Mouse (Mus musculus) midbrain, embryonic 12.5 days (tissue): ENCODE results near the gene Gm26620. TPM values are rescaled to one million over a fixed set of nuclear protein-coding genes. Genes with fewer than 3 reads are reported as not detected.

ENCODE experiments used
- ATAC-seq: fragments of 200-750 bp; cut with Nextera tagmentation; 2 replicates; pipeline ENCODE4 v1.8.0; 2017; ENCODE audit warnings: low read depth, moderate TSS enrichment, moderate library complexity; ENCODE audit not compliant: low FRiP score
- H3K27ac ChIP-seq: fragments of 300-500 bp; sonication (generic); replicated peaks from 2 replicates; pipeline ENCODE4 v1.5.1; 2016; ENCODE audit warnings: mild to moderate bottlenecking
- H3K27me3 ChIP-seq: fragments of 300-500 bp; sonication (generic); 2 replicates; pipeline ENCODE4 v1.6.1; 2016; ENCODE audit warnings: mild to moderate bottlenecking
- H3K36me3 ChIP-seq: fragments of 300-500 bp; sonication (generic); 2 replicates; pipeline ENCODE4 v1.6.1; 2016
- H3K4me1 ChIP-seq: fragments of 300-500 bp; sonication (generic); 2 replicates; pipeline ENCODE4 v1.6.1; 2016
- H3K4me2 ChIP-seq: fragments of 300-500 bp; sonication (generic); replicated peaks from 2 replicates; pipeline ENCODE4 v1.6.1; 2016; ENCODE audit warnings: mild to moderate bottlenecking, moderate library complexity
- H3K4me3 ChIP-seq: fragments of 300-500 bp; sonication (generic); 2 replicates; pipeline ENCODE4 v1.5.1; 2016; ENCODE audit warnings: mild to moderate bottlenecking
- H3K9ac ChIP-seq: fragments of 300-500 bp; sonication (generic); replicated peaks from 2 replicates; pipeline ENCODE4 v1.6.1; 2016; ENCODE audit warnings: mild to moderate bottlenecking, moderate library complexity
- H3K9me3 ChIP-seq: fragments of 300-500 bp; sonication (generic); 2 replicates; pipeline ENCODE4 v1.6.1; 2016; ENCODE audit warnings: mild to moderate bottlenecking
- WGBS: fragments of 180-500 bp; shearing (Covaris S2); methylation state at CpG from one replicate; pipeline ENCODE4 v1.1.7; 2016; 5-methylcytosine and 5-hydroxymethylcytosine counted together
- polyA plus RNA-seq: library from polyadenylated mRNA; unstranded; fragments of >200 nt; fragmentation: Nextera tagmentation; extraction: Ambion mirVana; gene quantifications from 2 replicates; pipeline ENCODE4 v1.2.1, GENCODE M21; 2016

The Gm26620 gene
- polyA plus RNA-seq, 1 experiment from 2014 or later = not detected

DNA sequence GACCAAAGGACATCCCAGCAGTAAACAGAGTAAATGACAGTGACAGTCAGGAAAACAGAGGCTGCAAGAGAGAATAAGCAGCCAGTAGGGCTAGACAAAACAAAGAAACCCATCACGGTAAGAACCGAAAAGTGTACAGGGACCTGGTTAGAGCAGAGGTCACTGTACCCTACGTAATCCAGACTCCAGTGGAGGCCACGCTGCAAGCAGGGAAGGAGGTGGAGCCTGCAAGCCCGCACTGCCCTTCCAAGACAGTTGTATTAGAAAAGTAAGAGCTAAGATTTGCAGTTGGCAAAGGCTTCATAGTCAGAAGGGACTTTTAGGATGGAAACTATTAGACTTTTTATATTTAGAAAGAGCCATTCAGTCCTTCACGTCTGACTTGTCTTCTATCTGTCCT lies 42.1 kb downstream of the Gm26620 start:
- Histone ChIP-seq H3K9ac (no peak overlapping the region), H3K4me1 (no peaks in the 10 kb centered on the region), H3K27ac (no peak overlapping the region), H3K4me3 (no peak overlapping the region), H3K27me3 (no peaks in the 10 kb centered on the region), H3K36me3 (no peaks in the 10 kb centered on the region), H3K9me3 (no peaks in the 10 kb centered on the region), H3K4me2 (no peak overlapping the region)
- WGBS = 69% methylated on average over 6 of the region's 6 CpGs
- no peak for ATAC-seq

DNA sequence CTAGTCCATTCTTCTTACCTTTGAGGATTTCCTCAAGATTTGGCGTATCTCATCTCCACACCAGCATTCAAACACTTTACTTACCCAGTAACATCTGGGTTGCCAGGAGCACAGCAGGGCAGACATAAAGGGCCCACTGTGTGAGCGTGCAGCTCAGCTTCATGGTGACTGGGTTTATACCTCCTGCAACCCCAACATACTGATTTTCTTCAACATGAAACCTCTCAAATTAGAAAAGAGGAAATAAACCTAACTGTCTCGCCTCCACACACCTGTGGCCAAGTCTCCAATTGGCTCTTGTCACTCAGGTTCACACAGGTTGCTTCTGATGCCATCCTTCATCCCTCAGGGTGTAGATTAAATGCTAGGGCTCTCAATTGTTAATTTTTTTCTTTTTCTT lies 42.5 kb downstream of the Gm26620 start, which contains the start of gene Fcrla:
Gene Fcrla, minus strand, starts transcription at position 206 of the 400 bp plus-strand sequence.
- ATAC-seq = no peak
- Histone ChIP-seq H3K4me2 (no peak within 1 kb of the TSS), H3K36me3 (no peaks in the 10 kb centered on the region), H3K27ac (no peak within 1 kb of the TSS), H3K9ac (no peak within 1 kb of the TSS), H3K4me1 (no peaks in the 10 kb centered on the region), H3K9me3 (no peaks in the 10 kb centered on the region), H3K4me3 (no peak within 1 kb of the TSS), H3K27me3 (no peaks in the 10 kb centered on the region)
- WGBS = 82% methylated on average over 3 of the region's 3 CpGs

DNA sequence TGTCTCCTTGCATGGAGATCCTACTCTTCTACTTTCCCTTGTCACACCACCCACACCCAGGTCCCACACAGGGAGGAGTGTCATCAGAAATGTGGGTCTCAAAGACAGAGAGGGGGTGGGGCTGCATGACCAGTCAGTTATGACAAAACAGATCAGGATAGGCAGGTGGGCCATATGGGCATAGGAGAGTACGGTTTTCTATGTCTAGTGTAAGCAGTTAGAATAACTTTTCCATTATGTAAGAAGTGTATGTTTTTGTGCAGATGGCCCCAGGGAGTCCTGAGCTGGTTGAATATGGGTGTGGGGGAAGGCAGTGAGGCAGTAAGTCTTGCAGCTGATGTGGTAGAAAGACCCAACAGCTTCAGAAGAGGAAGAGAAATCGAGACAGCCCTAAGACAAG lies 43.6 kb downstream of the Gm26620 start:
- ATAC-seq = no peak
- WGBS = 68% methylated on average over 2 of the region's 2 CpGs

DNA sequence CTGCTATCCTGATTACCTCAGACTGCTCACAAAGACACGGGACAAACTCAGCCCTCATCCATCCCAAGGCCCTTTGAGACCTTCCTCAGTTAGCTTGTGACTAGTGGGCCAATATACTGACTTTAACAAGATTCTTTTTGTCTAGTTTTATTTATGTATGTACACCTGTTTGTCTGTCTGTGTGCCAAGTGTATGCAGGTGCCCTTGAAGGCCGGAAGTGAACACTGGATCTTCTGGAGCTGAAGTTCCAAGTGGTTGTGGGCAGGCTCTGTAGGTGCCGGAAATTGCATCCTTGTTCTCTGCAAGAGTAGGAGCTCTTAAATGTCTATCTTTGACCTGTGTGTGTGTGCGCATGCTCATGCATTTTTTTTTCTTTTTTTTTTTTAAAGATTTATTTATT lies 44.4 kb downstream of the Gm26620 start:
- no peaks in the 10 kb centered on the region for H3K36me3 ChIP-seq
- no peak overlapping the region for H3K27ac ChIP-seq
- no peak overlapping the region for H3K9ac ChIP-seq
- H3K4me1 ChIP-seq = no peaks in the 10 kb centered on the region
- H3K4me2 ChIP-seq = no peak overlapping the region
- no peak overlapping the region for H3K4me3 ChIP-seq
- 82% methylated on average over 4 of the region's 4 CpGs for WGBS
- ATAC-seq = no peak
- H3K9me3 ChIP-seq = no peaks in the 10 kb centered on the region
- no peaks in the 10 kb centered on the region for H3K27me3 ChIP-seq

More for the DNA sequence above, 43.6 kb downstream of the Gm26620 start:
- Histone ChIP-seq H3K9ac (no peak overlapping the region), H3K36me3 (no peaks in the 10 kb centered on the region), H3K9me3 (no peaks in the 10 kb centered on the region), H3K27me3 (no peaks in the 10 kb centered on the region), H3K4me3 (no peak overlapping the region), H3K4me2 (no peak overlapping the region), H3K4me1 (no peaks in the 10 kb centered on the region), H3K27ac (no peak overlapping the region)

DNA sequence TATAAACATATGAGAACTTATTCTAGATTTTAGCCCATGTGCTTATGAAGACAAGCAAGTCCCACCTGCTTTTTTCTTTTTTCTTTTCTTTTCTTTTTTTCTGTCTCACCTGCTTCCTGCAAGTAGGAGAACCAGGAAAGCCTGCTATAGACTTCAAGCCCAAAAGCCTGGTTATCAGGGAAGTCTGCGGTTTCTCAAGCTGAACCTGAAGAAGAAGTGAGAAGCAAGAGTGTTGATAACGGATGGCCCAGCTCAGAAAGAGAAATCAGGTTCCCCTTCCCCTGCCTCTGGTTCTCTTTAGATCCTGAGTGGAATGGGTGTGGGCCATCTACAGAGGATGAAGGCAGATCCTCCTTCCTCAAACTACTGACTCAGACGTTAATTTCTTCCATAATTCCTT lies 47.2 kb downstream of the Gm26620 start:
- H3K4me1 ChIP-seq = no peaks in the 10 kb centered on the region
- no peak overlapping the region for H3K9ac ChIP-seq
- no peak overlapping the region for H3K4me3 ChIP-seq
- no peak overlapping the region for H3K4me2 ChIP-seq
- 90% methylated on average over 3 of the region's 3 CpGs for WGBS
- H3K9me3 ChIP-seq = no peaks in the 10 kb centered on the region
- H3K36me3 ChIP-seq = no peaks in the 10 kb centered on the region
- H3K27ac ChIP-seq = no peak overlapping the region
- no peaks in the 10 kb centered on the region for H3K27me3 ChIP-seq
- no peak for ATAC-seq

DNA sequence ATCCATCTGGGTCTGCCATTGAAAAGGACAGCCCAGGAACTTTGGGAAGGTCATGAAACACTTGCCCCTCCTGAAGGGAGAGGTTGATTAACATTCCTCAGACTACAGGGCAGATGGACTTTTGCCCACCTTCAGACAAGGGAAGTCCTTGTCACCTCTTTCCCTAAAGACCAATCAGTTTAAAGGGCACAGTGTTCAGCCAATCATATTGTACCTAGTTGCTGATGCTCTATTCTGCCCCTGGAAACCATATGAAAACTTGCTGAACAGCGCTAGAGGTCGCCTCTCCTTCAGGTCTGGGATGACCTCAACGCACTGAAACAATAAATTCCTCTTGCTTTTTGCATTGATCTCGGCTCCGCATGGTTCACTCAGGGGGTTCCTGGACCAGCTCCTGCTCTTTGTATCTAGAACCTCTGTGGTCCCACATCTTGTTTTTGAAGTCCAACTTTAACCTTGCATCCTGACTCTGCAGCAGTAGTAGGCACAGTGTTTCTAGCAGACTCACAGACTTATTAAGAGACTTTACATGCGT lies 48.6 kb downstream of the Gm26620 start:
- Histone ChIP-seq H3K4me2 (no peak overlapping the region), H3K9ac (no peak overlapping the region), H3K27me3 (no peaks in the 10 kb centered on the region), H3K36me3 (no peaks in the 10 kb centered on the region), H3K4me3 (no peak overlapping the region), H3K27ac (no peak overlapping the region), H3K9me3 (no peaks in the 10 kb centered on the region), H3K4me1 (no peaks in the 10 kb centered on the region)
- 73% methylated on average over 6 of the region's 6 CpGs for WGBS
- no peak for ATAC-seq

DNA sequence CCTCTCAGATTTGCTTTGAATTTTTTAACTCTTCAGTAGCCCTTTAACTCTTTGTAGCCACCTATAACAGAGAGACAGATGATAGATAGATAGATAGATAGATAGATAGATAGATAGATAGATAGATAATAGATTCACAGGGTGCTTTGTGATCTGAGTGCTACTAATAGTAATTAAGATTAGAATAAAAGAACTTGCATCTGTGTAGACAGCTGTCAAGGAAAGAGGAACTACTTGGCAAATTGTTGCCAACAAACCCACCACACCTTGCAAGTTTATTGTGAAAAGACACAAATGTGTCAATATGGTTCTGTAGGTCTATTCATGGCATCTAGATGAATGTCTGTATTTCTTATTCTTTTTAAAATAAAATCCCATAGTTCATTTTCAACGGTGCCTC lies 49.1 kb downstream of the Gm26620 start:
- H3K27ac ChIP-seq = no peak overlapping the region
- H3K9me3 ChIP-seq = no peaks in the 10 kb centered on the region
- H3K36me3 ChIP-seq = no peaks in the 10 kb centered on the region
- no peak for ATAC-seq
- H3K9ac ChIP-seq = no peak overlapping the region
- H3K27me3 ChIP-seq = no peaks in the 10 kb centered on the region
- no peak overlapping the region for H3K4me2 ChIP-seq
- no peak overlapping the region for H3K4me3 ChIP-seq
- 83% methylated on average over 1 of the region's 1 CpGs for WGBS
- no peaks in the 10 kb centered on the region for H3K4me1 ChIP-seq

DNA sequence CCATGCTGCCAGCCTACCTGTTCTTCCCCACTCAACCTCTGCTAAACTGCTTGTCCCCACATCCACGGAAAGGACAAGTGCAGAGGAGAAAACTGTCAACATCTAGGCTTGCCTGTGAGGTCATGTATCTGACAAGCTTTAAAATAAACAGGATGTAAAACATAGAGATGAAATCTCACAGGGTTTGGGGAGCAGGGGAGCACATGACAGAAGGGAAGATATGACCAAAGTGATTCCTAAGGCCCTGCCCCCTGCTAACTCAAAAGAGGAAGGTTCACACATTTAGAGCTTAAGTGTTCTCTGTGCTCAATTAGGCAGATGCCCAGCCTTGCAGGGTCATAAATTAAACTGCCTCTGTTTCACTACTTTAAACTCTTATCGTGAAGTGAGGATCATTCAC lies 49.5 kb downstream of the Gm26620 start:
- Histone ChIP-seq H3K9ac (no peak overlapping the region), H3K27ac (no peak overlapping the region), H3K27me3 (no peaks in the 10 kb centered on the region), H3K36me3 (no peaks in the 10 kb centered on the region), H3K9me3 (no peaks in the 10 kb centered on the region), H3K4me3 (no peak overlapping the region), H3K4me2 (no peak overlapping the region), H3K4me1 (no peaks in the 10 kb centered on the region)
- WGBS = 88% methylated on average over 2 of the region's 2 CpGs
- no peak for ATAC-seq

Other genes with a start within 250 kb of the Gm26620 start
- 4.0 and 4.9 TPM in 2 replicates for gene Olfml2b, start 240.5 kb upstream of the Gm26620 start, polyA plus RNA-seq
- 9.3 and 10.7 TPM in 2 replicates for gene Atf6, start 17.3 kb upstream of the Gm26620 start, polyA plus RNA-seq
- 28.7 and 34.6 TPM in 2 replicates for gene Dusp12, start 475 bp downstream of the Gm26620 start, polyA plus RNA-seq
- gene Fcrlb, start 27.9 kb downstream of the Gm26620 start, polyA plus RNA-seq = 0.14 and 0.18 TPM in 2 replicates
- not detected in 2 replicates for gene Fcrla, start 42.5 kb downstream of the Gm26620 start, polyA plus RNA-seq
- 0.27 and 0.33 TPM in 2 replicates for gene Fcgr2b, start 91.5 kb downstream of the Gm26620 start, polyA plus RNA-seq
- gene Fcgr4, start 133.9 kb downstream of the Gm26620 start, polyA plus RNA-seq = 0.19 TPM in 1 of 2 replicates, not detected in the other
- 5.8 and 9.8 TPM in 2 replicates for gene Fcgr3, start 179.9 kb downstream of the Gm26620 start, polyA plus RNA-seq
- gene Cfap126, start 228.9 kb downstream of the Gm26620 start, polyA plus RNA-seq = 1.7 and 3.6 TPM in 2 replicates